Mouse (Mus musculus) CD4-positive, CD25-positive, alpha-beta regulatory T cell (primary cell): ENCODE measurements around the gene Btbd35f11. TPM values are rescaled to one million over a fixed set of nuclear protein-coding genes. Genes with fewer than 3 reads are reported as not detected.

Source experiments
- polyA plus RNA-seq: library from polyadenylated mRNA; unstranded; fragments of 100-300 nt; shearing (Covaris generic); gene quantifications from one replicate; pipeline ENCODE4 v1.2.1, GENCODE M21; 2017

Gene Btbd35f11
- not detected for polyA plus RNA-seq

GRCm38 (mm10) chrX:3443590-3443989 is at the start of gene Btbd35f11:
TSS of gene Btbd35f11 (minus strand) at chrX:3443690.

Other genes with a start within 250 kb of the Btbd35f11 start
- not detected for gene Btbd35f24, start 247.9 kb downstream of the Btbd35f11 start, polyA plus RNA-seq